Mouse (Mus musculus) spleen, postnatal 10 days (tissue): ENCODE measurements around the gene Sval1.

Source experiments
- DNase-seq, 2 experiments: peaks; one replicate each; pipeline ENCODE4 v3.0.0; 2021 to 2022; ENCODE audit warnings: low spot score in 2 of 2

Sval1 gene

DNA sequence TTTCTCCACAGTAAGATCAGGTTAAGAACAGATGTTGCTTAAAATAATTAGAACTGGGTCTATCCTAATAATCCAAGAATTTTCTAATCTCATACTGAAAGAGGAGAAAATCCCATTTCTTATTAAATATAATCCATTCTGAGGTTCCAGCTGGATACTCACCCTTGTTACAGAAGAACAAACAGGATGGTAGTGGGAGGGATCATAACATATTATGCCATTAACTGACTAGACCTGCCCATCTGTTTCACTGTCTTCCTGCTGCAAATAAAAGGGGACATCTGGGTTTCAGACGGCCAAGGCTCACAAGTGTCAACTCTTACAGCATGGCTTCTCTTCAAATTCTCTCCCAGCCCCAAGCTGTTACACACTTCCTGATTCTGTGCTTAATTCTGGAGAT is at the start of gene Sval1:
Gene Sval1, plus strand, starts transcription at position 301 of the 400 bp plus-strand sequence.
- no peak for DNase-seq

DNA sequence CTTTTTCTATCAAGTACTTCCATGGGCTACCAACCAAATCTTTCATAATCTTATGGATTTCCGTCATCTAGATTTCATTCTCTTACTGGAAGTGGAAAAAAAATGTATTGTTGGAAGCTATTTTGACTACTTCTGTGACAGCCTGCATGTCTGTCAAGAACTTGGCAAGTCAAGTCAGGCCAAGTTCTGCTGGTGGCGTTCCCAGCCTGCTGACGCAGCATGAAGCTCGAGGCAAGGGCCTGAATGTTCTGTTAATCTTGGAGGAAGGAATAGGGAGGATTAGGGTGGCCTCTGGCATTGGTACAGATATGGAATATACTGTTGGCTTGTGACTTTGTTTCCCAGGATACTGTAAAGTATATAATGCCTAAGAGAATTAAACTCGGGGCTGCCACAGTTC is 39.8 kb upstream of the Sval1 start:
- no peak for DNase-seq

GRCm38 (mm10) chr6:41914883-41915282 is 36.5 kb upstream of the Sval1 start:
- DNase-seq, result no peak

DNA sequence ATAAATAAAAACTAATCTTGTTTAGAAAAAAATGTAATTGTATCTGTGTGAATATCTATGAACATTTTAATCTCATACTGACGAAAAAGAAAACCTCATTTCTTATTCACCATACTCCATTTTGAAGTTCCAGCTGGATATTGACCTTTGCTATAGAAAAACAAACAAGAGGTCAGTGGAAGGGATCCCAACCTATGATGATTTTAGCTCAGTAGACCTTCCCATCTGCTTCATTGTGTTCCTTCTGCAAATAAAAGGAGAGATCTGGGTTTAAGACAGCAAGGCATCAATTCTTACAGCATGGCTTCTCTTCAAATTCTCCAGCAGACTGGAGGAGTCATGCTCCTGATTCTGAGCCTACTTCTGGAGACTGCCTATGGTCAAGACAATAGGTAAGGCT is 16.4 kb downstream of the Sval1 start, which contains the start of gene Sval3:
Gene Sval3, plus strand, starts transcription at position 301 of the 400 bp plus-strand sequence.
- no peak for DNase-seq
